Comparison of ENCODE assay signal across 7 mouse cellular contexts in the genomic region with DNA sequence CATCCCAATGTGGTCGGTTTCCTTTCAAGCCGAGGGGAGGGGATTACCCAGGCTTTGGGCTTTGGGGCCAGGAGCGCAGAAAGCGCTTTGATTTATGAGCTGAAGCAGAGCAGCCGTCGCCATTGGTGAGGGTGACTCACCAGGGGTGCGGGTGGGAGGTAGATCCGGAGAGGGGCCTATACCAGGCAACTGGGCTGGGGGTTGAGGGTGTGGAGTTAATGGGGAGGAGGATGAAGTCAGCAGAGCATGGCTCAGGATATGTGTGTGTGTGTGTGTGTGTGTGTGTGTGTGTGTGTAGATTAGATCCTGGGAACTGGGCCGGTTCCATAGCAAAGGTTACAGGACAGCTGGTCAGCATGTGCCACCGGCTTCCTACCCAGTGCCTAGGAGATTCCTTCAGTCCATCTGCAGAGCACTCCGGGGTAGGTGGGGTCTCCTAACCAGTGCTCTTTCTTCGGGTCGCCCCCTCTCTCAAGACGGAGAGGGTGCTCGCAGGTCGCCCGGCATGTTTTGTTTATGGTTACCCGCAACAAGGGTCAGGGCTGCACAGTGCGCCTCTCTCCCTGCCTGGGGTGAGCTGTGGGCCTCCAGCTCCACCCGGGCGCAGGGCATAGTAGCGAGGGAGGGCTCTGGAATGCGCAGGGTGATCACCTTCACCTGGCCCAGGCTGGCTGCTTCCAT. TPM values are rescaled to one million over a fixed set of nuclear protein-coding genes. Genes with fewer than 3 reads are reported as not detected.
DNase-seq lines count a peak whose midpoint lies in the region; ATAC-seq and TF ChIP-seq lines count a peak whose summit lies in the region.

No protein-coding gene starts in this region.

- peak overlapping the region; percentile 79; the same call in 1 of the 2 replicates for H3K9ac ChIP-seq in hindbrain, embryonic 11.5 days (ENCODE audit: low read depth, low read length)
- H3K9ac ChIP-seq in limb, embryonic 14.5 days (ENCODE audit: low read depth, low read length, severe bottlenecking): peak overlapping the region; percentile 85
- H3K9ac ChIP-seq in neural tube, embryonic 15.5 days (replicated peaks): peak overlapping the region; percentile 26

- peak overlapping the region; percentile 74 for H3K4me3 ChIP-seq in hindbrain, embryonic 11.5 days (ENCODE audit: low read depth, low read length)
- H3K4me3 ChIP-seq in limb, embryonic 14.5 days (replicated peaks; ENCODE audit: low read length): peak overlapping the region; percentile 81
- peak overlapping the region; percentile 64 for H3K4me3 ChIP-seq in neural tube, embryonic 15.5 days (replicated peaks)

- DNase-seq in 3134 (ENCODE audit: extremely low read depth, insufficient read length, low spot score): peak; percentile 77
- DNase-seq in CD4-positive, CD25-positive, alpha-beta regulatory T cell, adult 2 months (ENCODE audit: low read depth, low spot score): peak; percentile 24
- peak; percentile 51 for DNase-seq in embryo, embryonic 11.5 days (ENCODE audit: low read depth, low spot score)
- peak; percentile 33 for DNase-seq in hindbrain, embryonic 11.5 days (ENCODE audit: low spot score)
- peak; percentile 62 for DNase-seq in limb, embryonic 14.5 days (ENCODE audit: low spot score)
- no peak for DNase-seq in right cerebral cortex, postnatal 36 days (ENCODE audit: low spot score in 2 of 2)

- peaks cover 7% of the 10 kb centered on the region; the same call in 1 of the 2 replicates for H3K27me3 ChIP-seq in hindbrain, embryonic 11.5 days (ENCODE audit: control insufficient read depth, insufficient read depth, low read length)
- H3K27me3 ChIP-seq in limb, embryonic 14.5 days (ENCODE audit: control insufficient read depth, insufficient read depth, low read length): no peaks in the 10 kb centered on the region
- H3K27me3 ChIP-seq in neural tube, embryonic 15.5 days (replicated peaks): peaks cover 18% of the 10 kb centered on the region; the same call in 1 of the 2 replicates

- 0 out of 2 replicates have a peak, but pooled peaks have one; percentile 27 for ATAC-seq in hindbrain, embryonic 11.5 days (ENCODE audit: low FRiP score)
- ATAC-seq in limb, embryonic 14.5 days (ENCODE audit: low FRiP score, low read depth): peak; percentile 54
- ATAC-seq in neural tube, embryonic 15.5 days (ENCODE audit: low FRiP score): no peak

- no peaks in the 10 kb centered on the region for H3K9me3 ChIP-seq in hindbrain, embryonic 11.5 days (ENCODE audit: control insufficient read depth, low read length)
- no peaks in the 10 kb centered on the region for H3K9me3 ChIP-seq in limb, embryonic 14.5 days (ENCODE audit: control insufficient read depth, low read length)
- no peaks in the 10 kb centered on the region for H3K9me3 ChIP-seq in neural tube, embryonic 15.5 days (replicated peaks)

- WGBS in hindbrain, embryonic 11.5 days: 3% methylated on average over 21 of the region's 23 CpGs
- WGBS in limb, embryonic 14.5 days: 4% methylated on average over 21 of the region's 23 CpGs
- WGBS in neural tube, embryonic 15.5 days: 5% methylated on average over 23 of the region's 23 CpGs

- no peaks in the 10 kb centered on the region for H3K36me3 ChIP-seq in hindbrain, embryonic 11.5 days (ENCODE audit: control insufficient read depth, insufficient read depth, low read length)
- H3K36me3 ChIP-seq in limb, embryonic 14.5 days (ENCODE audit: control insufficient read depth, insufficient read depth, low read length): peaks cover 18% of the 10 kb centered on the region
- H3K36me3 ChIP-seq in neural tube, embryonic 15.5 days: no peaks in the 10 kb centered on the region

- H3K4me2 ChIP-seq in hindbrain, embryonic 11.5 days (replicated peaks; ENCODE audit: low read depth, low read length): peak overlapping the region; percentile 99
- H3K4me2 ChIP-seq in limb, embryonic 14.5 days (replicated peaks; ENCODE audit: low read depth, low read length, severe bottlenecking): peak overlapping the region; percentile 84
- peak overlapping the region; percentile 99 for H3K4me2 ChIP-seq in neural tube, embryonic 15.5 days

- TF ChIP-seq POLR2A in limb, embryonic 14.5 days (IDR thresholded peaks at IDR 0.05; ENCODE audit: borderline replicate concordance, extremely low read depth, insufficient read depth, insufficient read length): no peak

- H3K27ac ChIP-seq in hindbrain, embryonic 11.5 days (ENCODE audit: low read depth, low read length): no peak overlapping the region
- H3K27ac ChIP-seq in limb, embryonic 14.5 days (replicated peaks; ENCODE audit: low read depth, low read length): no peak overlapping the region
- no peak overlapping the region for H3K27ac ChIP-seq in neural tube, embryonic 15.5 days (replicated peaks)

- no peaks in the 10 kb centered on the region for H3K4me1 ChIP-seq in hindbrain, embryonic 11.5 days (replicated peaks; ENCODE audit: control insufficient read depth, insufficient read depth, low read length)
- H3K4me1 ChIP-seq in limb, embryonic 14.5 days (ENCODE audit: control insufficient read depth, insufficient read depth, low read length): peaks cover 11% of the 10 kb centered on the region
- peaks cover 29% of the 10 kb centered on the region for H3K4me1 ChIP-seq in neural tube, embryonic 15.5 days

RNA-seq across cellular contexts. Expression of a gene that starts 2.7 kb away (rescaled TPM):
- polyA plus RNA-seq in hindbrain, embryonic 11.5 days (2014; fragmentation: Nextera tagmentation; extraction: Ambion mirVana): 6.5 and 7.3 TPM in 2 replicates
- 6.6 and 8.7 TPM in 2 replicates for polyA plus RNA-seq in limb, embryonic 14.5 days (2012; rRNA removed)
- polyA plus RNA-seq in limb, embryonic 14.5 days (2014; fragmentation: Nextera tagmentation; extraction: Ambion mirVana): 6.6 and 7.0 TPM in 2 replicates
- 0.54 and 1.3 TPM in 2 replicates for polyA plus RNA-seq in neural tube, embryonic 15.5 days (2015; fragmentation: Nextera tagmentation; extraction: Ambion mirVana)

RNA-seq across cellular contexts. Expression of a gene that starts 12.9 kb away (rescaled TPM):
- polyA plus RNA-seq in hindbrain, embryonic 11.5 days (2014; fragmentation: Nextera tagmentation; extraction: Ambion mirVana): 36.7 and 40.9 TPM in 2 replicates
- polyA plus RNA-seq in limb, embryonic 14.5 days (2012; rRNA removed): 21.3 and 31.2 TPM in 2 replicates
- 44.3 and 44.7 TPM in 2 replicates for polyA plus RNA-seq in limb, embryonic 14.5 days (2014; fragmentation: Nextera tagmentation; extraction: Ambion mirVana)
- 17.0 and 21.4 TPM in 2 replicates for polyA plus RNA-seq in neural tube, embryonic 15.5 days (2015; fragmentation: Nextera tagmentation; extraction: Ambion mirVana)

RNA-seq across cellular contexts. Expression of a gene that starts 56.9 kb away (rescaled TPM):
- 24.6 and 28.8 TPM in 2 replicates for polyA plus RNA-seq in hindbrain, embryonic 11.5 days (2014; fragmentation: Nextera tagmentation; extraction: Ambion mirVana)
- polyA plus RNA-seq in limb, embryonic 14.5 days (2012; rRNA removed): 37.6 and 43.1 TPM in 2 replicates
- polyA plus RNA-seq in limb, embryonic 14.5 days (2014; fragmentation: Nextera tagmentation; extraction: Ambion mirVana): 44.5 and 44.6 TPM in 2 replicates
- 2.8 and 6.8 TPM in 2 replicates for polyA plus RNA-seq in neural tube, embryonic 15.5 days (2015; fragmentation: Nextera tagmentation; extraction: Ambion mirVana)

Comparison
In these comparisons a context has a peak if more than half of its experiments do, and no peak if none do; other contexts are left out.
1. DNase-seq: peak in 3134 (single experiment), CD4-positive, CD25-positive, alpha-beta regulatory T cell, adult 2 months (single experiment), embryo, embryonic 11.5 days (single experiment), hindbrain, embryonic 11.5 days (single experiment) and limb, embryonic 14.5 days (single experiment); none in right cerebral cortex, postnatal 36 days (0 of 2).
2. H3K9ac ChIP-seq: peak in every context shown above with its lines; median percentile 85 in limb, embryonic 14.5 days; 79 in hindbrain, embryonic 11.5 days; 26 in neural tube, embryonic 15.5 days.
3. Peak in every context shown above with its lines, with median percentiles within 50 percentile points of each other: H3K4me2 ChIP-seq and H3K4me3 ChIP-seq.